Mouse (Mus musculus) hindbrain, postnatal 0 days (tissue): ENCODE results near the gene Wdfy2. TPM values are rescaled to one million over a fixed set of nuclear protein-coding genes. Genes with fewer than 3 reads are reported as not detected.

Experiments used
- ATAC-seq: fragments of 200-750 bp; cut with Nextera tagmentation; 2 replicates; pipeline ENCODE4 v1.8.0; 2017; ENCODE audit warnings: mild to moderate bottlenecking, moderate TSS enrichment, moderate library complexity
- DNase-seq: peaks from one replicate; pipeline ENCODE4 v3.0.0-alpha.2; 2015; ENCODE audit warnings: low spot score
- H3K27ac ChIP-seq: fragments of 300-500 bp; sonication (generic); 2 replicates; pipeline ENCODE4 v1.5.1; 2014; ENCODE audit warnings: mild to moderate bottlenecking
- H3K27me3 ChIP-seq: fragments of 300-500 bp; sonication (generic); 2 replicates; pipeline ENCODE4 v1.6.1; 2014; ENCODE audit warnings: low read length, mixed read lengths; ENCODE audit not compliant: insufficient read depth
- H3K36me3 ChIP-seq: fragments of 300-500 bp; sonication (generic); 2 replicates; pipeline ENCODE4 v1.6.1; 2014; ENCODE audit warnings: low read length, mixed read lengths; ENCODE audit not compliant: insufficient read depth
- H3K4me1 ChIP-seq: fragments of 300-500 bp; sonication (generic); 2 replicates; pipeline ENCODE4 v1.6.1; 2014; ENCODE audit warnings: antibody characterized with exemption, low read length, mixed read lengths; ENCODE audit not compliant: insufficient read depth
- H3K4me2 ChIP-seq: fragments of 300-500 bp; sonication (generic); 2 replicates; pipeline ENCODE4 v1.6.1; 2014; ENCODE audit warnings: low read depth, mild to moderate bottlenecking, low read length, moderate library complexity, mixed read lengths
- H3K4me3 ChIP-seq: fragments of 300-500 bp; sonication (generic); 2 replicates; pipeline ENCODE4 v1.5.1; 2014; ENCODE audit warnings: low read length
- H3K9ac ChIP-seq: fragments of 300-500 bp; sonication (generic); replicated peaks from 2 replicates; pipeline ENCODE4 v1.6.1; 2014; ENCODE audit warnings: mild to moderate bottlenecking, low read length, moderate library complexity, mixed read lengths
- H3K9me3 ChIP-seq: fragments of 300-500 bp; sonication (generic); 2 replicates; pipeline ENCODE4 v1.6.1; 2016; ENCODE audit warnings: low read length, mixed read lengths
- CTCF ChIP-seq: IDR thresholded peaks from 2 replicates; pipeline ENCODE4 v1.5.1; 2016; ENCODE audit warnings: antibody characterized with exemption, control low read depth, low read depth
- WGBS: fragments of 180-500 bp; shearing (Covaris S2); extraction: QIAGEN DNeasy Blood & Tissue Kit; methylation state at CpG from one replicate; pipeline ENCODE4 v1.1.7; 2014; 5-methylcytosine and 5-hydroxymethylcytosine counted together
- polyA plus RNA-seq: library from polyadenylated mRNA; unstranded; fragments of >200 nt; fragmentation: Nextera tagmentation; extraction: Ambion mirVana; gene quantifications from 2 replicates; pipeline ENCODE4 v1.2.1, GENCODE M21; 2015
- total RNA-seq: library from RNA; depleted of rRNA; stranded (reverse); fragments of >200 nt; gene quantifications from 2 replicates; pipeline ENCODE4 v1.2.3, GENCODE M21; 2014

Gene Wdfy2
- total and polyA plus RNA-seq, 2 experiments from 2014 or later, result 4.6 to 20.6 TPM

DNA sequence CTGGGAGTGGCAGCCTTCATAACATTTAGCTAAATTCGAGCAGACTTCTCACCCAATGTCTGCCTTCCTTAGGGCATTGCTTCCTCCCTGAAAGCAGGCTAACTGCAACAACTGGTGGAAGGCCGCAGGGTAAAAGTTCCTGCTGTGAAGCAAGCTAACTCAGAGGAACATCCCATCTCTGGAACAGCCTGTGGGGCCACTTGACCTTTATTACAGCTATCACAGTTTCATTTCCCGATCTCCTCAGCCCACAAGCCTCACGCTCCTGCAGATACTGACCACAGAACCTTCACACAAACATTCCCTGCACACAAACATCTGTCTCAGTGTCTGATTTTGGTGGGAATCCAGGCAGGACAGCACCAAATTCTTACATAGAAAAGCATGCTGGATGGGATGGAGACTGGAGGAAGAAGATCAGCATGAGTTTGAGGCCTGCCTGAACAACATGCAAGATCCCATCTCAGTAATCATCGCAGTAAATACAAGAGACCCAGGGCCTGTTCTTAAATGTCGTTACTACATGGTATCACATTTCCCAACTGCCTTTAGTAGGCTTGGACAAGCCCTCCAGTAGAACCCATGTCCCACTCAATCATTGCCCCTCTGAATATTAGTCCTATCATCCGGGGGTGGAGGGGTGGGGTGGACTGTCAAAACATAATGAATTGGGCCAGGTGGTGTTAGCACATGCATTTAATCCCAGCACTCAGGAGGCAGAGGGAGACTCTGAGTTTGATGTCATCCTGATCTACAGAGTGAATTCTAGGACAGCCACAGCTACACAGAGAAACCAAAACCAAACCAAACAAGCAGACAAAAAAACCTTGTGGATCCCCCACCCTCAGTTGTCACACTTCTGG, 28.6 kb upstream of the Wdfy2 start:
- no peak for DNase-seq
- WGBS, result 71% methylated on average over 7 of the region's 7 CpGs
- Histone ChIP-seq H3K4me1 (no peaks in the 10 kb centered on the region), H3K4me3 (no peak overlapping the region), H3K27me3 (no peaks in the 10 kb centered on the region), H3K36me3 (no peaks in the 10 kb centered on the region), H3K4me2 (no peak overlapping the region), H3K9me3 (no peaks in the 10 kb centered on the region), H3K27ac (no peak overlapping the region), H3K9ac (no peak overlapping the region)
- ATAC-seq, result no peak
- TF ChIP-seq CTCF, result no peak

DNA sequence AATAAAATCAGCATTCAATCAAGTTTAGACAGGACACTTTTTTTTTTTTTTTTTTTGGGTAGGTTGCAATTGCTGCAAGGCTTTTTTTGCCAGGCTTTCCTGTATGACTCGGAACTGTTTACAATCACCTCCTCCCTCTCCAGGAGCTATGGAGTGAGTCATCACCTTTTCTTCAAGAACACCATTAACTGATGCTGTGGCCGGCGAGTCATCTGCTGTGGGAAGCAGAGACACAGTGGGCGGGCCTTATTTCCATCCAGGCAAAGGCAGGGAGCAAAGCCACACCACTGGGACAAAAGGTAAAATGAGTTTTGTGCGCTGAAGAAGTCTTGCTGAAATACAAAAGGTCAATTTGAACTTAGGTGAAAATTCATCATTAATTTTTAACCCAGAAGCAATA, 24.7 kb upstream of the Wdfy2 start:
- 61% methylated on average over 5 of the region's 5 CpGs for WGBS
- no peak for ATAC-seq
- H3K27ac ChIP-seq, result no peak overlapping the region
- H3K4me3 ChIP-seq, result no peak overlapping the region
- no peak for TF ChIP-seq CTCF
- DNase-seq, result no peak
- H3K4me2 ChIP-seq, result no peak overlapping the region
- H3K9me3 ChIP-seq, result no peaks in the 10 kb centered on the region
- no peak overlapping the region for H3K9ac ChIP-seq
- no peaks in the 10 kb centered on the region for H3K36me3 ChIP-seq
- H3K4me1 ChIP-seq, result no peaks in the 10 kb centered on the region
- H3K27me3 ChIP-seq, result no peaks in the 10 kb centered on the region

DNA sequence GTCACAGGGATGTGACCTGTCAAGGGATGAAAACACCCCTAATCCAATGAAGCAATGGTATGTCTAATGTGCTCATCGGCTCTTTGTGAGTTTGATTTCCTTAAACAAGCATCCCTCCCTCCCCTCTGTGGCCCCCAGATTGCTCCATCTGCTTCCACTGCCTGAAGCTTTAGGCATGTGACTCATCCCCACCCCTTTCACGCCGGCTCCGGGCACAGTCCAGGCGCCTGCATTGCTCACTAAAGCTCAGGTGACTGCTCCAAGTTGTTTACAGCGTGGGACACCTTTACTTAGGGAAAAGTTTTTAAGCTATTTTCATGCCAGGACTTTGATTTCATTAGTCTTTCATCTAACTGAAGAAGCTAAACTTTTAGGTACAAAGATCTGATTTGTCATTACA, 22.9 kb upstream of the Wdfy2 start:
- TF ChIP-seq CTCF, result no peak
- no peak for ATAC-seq
- no peaks in the 10 kb centered on the region for H3K36me3 ChIP-seq
- no peak overlapping the region for H3K27ac ChIP-seq
- H3K4me3 ChIP-seq, result no peak overlapping the region
- H3K9ac ChIP-seq, result no peak overlapping the region
- WGBS, result 69% methylated on average over 6 of the region's 6 CpGs
- no peak for DNase-seq
- H3K9me3 ChIP-seq, result no peaks in the 10 kb centered on the region
- no peak overlapping the region for H3K4me2 ChIP-seq
- H3K27me3 ChIP-seq, result no peaks in the 10 kb centered on the region
- no peaks in the 10 kb centered on the region for H3K4me1 ChIP-seq

DNA sequence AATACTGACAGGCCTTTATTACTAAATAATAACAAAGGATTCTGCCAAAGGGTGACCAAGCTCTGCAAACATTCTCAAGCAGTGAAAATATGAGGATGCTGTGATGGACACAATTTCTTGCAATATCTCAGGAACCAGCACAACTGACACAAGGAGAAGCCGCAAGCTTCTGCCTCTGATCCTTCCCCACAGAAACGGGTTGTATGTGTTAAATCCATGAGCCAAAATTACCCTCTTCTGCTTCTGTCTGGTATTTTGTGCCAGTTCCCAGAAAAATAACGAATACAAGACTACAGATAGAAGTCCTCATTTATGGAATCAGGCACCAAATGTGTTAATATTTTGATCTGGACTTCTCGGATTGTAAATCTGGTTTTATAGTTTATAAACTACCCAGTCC, 20.7 kb upstream of the Wdfy2 start:
- Histone ChIP-seq H3K27ac (no peak overlapping the region), H3K36me3 (no peaks in the 10 kb centered on the region), H3K4me2 (no peak overlapping the region), H3K9me3 (no peaks in the 10 kb centered on the region), H3K9ac (no peak overlapping the region), H3K27me3 (no peaks in the 10 kb centered on the region), H3K4me1 (no peaks in the 10 kb centered on the region), H3K4me3 (no peak overlapping the region)
- no peak for DNase-seq
- no peak for TF ChIP-seq CTCF
- 83% methylated on average over 4 of the region's 4 CpGs for WGBS
- no peak for ATAC-seq

DNA sequence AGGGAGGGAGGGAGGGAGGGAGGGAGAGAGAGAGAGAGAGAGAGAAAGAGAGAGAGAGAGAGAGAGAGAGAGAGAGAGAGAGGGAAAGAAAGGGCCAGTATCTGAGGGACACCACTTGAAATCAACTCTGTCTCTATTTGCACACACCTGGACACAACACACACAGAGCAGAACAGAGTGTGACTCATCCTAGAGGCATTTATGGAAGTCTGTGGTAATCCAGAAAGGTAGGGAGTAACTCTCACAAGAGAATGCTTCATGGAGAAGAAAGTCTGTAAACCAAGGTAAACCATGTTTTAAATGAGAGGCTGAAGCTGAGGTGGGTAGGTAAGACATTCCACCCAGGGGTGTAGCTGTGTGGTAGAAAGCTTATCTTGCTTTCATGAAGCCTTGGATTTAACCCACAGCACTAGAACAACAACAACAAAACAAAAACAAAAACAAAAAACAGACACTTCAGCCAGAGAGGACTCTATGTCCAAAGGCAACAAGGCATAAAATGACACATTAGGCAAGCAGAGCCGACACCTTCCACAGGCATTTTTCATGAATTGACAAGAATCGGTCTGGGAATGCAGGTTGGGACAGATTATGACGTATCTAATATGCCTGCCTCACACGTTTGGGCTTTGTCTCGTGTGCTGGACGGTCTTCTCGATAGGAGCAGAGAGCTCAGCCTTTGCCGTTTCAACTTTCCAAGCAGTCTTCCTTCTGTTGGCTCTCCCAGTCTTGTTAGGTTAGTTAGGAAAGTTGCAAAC, 11.7 kb upstream of the Wdfy2 start:
- Histone ChIP-seq H3K9ac (no peak overlapping the region), H3K4me2 (no peak overlapping the region), H3K27ac (no peak overlapping the region), H3K36me3 (no peaks in the 10 kb centered on the region), H3K4me1 (no peaks in the 10 kb centered on the region), H3K9me3 (no peaks in the 10 kb centered on the region), H3K27me3 (no peaks in the 10 kb centered on the region), H3K4me3 (no peak overlapping the region)
- TF ChIP-seq CTCF, result no peak
- ATAC-seq (no peak), DNase-seq (no peak)
- 85% methylated on average over 8 of the region's 8 CpGs for WGBS

DNA sequence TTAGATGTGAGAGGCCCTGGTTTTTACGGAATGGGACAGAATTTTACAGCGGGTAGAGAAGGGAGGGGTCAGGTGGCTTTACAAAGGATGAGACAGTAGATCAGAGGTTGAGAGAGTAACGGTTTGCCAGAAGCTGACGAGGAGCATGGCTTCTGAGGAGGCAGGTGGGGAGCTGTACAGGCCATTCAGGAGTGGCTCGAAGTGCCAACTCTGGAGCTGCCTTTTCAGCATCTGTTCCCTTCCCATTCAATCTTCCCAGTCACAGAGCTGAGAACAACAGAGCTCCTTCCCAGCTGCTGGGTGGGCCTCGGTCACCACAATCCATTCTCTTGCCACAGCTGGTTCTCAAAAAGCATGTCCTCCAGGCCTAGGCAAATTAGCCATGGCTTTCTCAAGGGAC, 8.2 kb upstream of the Wdfy2 start:
- Histone ChIP-seq H3K27me3 (no peaks in the 10 kb centered on the region), H3K27ac (no peak overlapping the region), H3K9ac (no peak overlapping the region), H3K4me1 (no peaks in the 10 kb centered on the region), H3K4me2 (no peak overlapping the region), H3K4me3 (no peak overlapping the region), H3K36me3 (no peaks in the 10 kb centered on the region), H3K9me3 (no peaks in the 10 kb centered on the region)
- no peak for TF ChIP-seq CTCF
- DNase-seq (no peak), ATAC-seq (no peak)
- whole genome bisulfite sequencing, result 42% methylated on average over 6 of the region's 6 CpGs
